Mouse (Mus musculus): Measurements from ENCODE around the gene Thpo. TPM values are rescaled to one million over a fixed set of nuclear protein-coding genes. Genes with fewer than 3 reads are reported as not detected.

The Thpo gene
- polyA plus RNA-seq (2015; fragmentation: Nextera tagmentation; extraction: Ambion mirVana): 0.68 and 0.74 TPM in 2 replicates

DNA sequence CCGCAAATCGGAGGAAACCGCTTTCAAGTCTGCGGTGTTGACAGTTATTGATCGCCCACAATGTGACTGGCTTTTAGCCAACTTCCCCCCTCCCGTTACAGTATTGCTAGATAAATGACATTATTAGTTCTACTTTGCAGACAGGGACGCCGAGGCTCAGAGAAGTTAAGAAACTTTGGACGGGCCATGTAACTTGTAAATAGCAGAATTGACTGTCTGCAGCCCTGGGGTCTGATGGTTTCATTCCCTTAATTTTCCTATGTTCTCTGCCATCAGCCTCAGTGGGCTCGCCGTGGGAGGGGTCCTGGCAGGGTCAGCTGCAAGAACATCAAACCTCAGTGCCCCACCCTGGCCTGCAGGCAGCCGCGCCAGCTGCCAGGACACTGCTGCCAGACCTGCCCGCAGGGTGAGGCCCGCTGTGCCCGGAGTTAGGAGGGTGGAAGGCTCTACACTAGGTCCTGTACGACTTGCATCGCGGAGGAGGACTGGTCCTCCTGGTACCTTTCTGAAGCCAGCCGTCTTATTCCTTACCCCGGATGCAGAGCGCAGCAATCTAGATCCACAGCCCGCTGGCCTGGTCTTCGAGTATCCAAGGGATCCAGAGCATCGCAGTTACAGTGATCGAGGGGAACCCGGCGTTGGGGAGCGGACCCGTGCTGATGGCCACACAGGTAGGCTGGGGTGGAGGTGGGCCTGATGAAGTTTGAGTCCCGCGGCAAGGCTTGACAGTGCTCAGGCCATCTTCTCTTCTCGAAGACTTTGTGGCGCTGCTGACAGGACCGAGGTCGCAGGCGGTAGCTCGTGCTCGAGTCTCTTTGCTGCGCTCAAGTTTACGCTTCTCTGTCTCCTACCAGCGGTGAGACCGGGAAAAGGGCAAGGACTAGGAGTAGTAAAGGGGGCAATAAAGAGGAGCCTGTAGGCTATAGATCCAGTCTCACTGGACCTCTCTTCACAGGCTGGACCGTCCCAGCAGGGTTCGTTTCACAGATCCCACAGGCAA lies at the start of gene Thpo:
Thpo (minus strand) TSS at position 781 of the 1,000 bp plus-strand sequence.
- Histone ChIP-seq H3K4me3 (peak within 1 kb of the TSS; percentile 61), H3K4me1 (peaks cover 14% of the 10 kb centered on the region), H3K27ac (no peak within 1 kb of the TSS), H3K9me3 (replicated peaks) (no peaks in the 10 kb centered on the region), H3K27me3 (peaks cover 33% of the 10 kb centered on the region), H3K36me3 (ENCODE audit: poor library complexity, severe bottlenecking) (0 out of 2 replicates have a peak, but pooled peaks cover 2% of the 10 kb centered on the region), H3K4me2 (peak within 1 kb of the TSS; percentile 94), H3K9ac (peak within 1 kb of the TSS; percentile 81)
- 4% methylated on average over 45 of the region's 45 CpGs for WGBS
- no peak; the same call in 1 of the 2 replicates for ATAC-seq

DNA sequence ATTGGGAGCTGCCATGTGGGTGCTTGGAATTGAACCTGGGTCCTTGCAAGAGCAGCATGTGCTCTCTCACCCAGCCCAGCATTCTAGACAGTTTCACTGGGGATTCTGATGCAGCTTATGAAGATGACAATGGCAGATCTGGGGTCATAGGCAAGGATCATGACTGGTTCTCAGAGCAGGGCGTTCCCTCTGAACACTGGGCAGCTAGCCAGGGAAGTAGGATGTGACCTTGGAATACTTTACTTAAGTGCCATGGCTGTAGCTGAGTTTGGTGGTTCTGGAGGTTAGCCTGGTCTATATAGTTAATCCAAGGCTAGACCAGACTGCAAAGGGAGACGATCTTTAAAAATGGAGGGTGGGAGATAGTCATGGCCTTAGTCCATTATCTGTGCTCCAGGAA lies 49.6 kb upstream of the Thpo start:
- WGBS: 84% methylated on average over 2 of the region's 2 CpGs
- no peak overlapping the region for H3K27ac ChIP-seq
- H3K27me3 ChIP-seq: no peaks in the 10 kb centered on the region

DNA sequence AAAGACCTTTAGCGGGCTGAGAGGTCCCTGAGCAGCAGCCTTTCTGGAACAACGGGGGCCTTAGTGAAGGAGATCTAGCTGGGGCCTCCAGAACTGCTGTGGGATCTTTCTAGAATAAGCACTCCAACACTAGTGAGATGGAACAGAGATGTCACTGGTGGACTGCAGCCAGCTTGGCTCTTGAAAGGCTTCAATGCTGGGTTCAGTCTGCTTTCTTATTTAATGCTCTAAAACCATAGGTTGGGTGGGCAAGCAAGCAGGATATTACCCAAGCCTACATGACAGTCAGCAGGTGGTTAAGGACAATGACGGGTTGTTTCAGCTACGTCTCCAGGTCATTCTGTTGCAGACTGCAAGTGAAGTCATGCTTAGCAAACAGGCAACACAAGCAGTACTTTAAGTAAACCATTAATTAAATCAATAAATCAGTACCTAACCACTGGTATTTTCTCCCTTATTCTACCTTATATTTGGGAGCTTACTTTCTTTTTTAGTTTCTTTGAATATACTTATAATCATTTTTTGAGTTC lies 46.9 kb upstream of the Thpo start:
- Histone ChIP-seq H3K27ac (no peak overlapping the region), H3K4me2 (no peak overlapping the region), H3K9me3 (replicated peaks) (no peaks in the 10 kb centered on the region), H3K9ac (no peak overlapping the region), H3K4me1 (no peaks in the 10 kb centered on the region), H3K36me3 (ENCODE audit: poor library complexity, severe bottlenecking) (no peaks in the 10 kb centered on the region), H3K4me3 (no peak overlapping the region), H3K27me3 (no peaks in the 10 kb centered on the region)
- no peak for ATAC-seq
- 80% methylated on average over 4 of the region's 4 CpGs for WGBS

More for the DNA sequence above, 49.6 kb upstream of the Thpo start:
- Histone ChIP-seq H3K36me3 (ENCODE audit: poor library complexity, severe bottlenecking) (no peaks in the 10 kb centered on the region), H3K9ac (no peak overlapping the region), H3K4me2 (no peak overlapping the region), H3K4me3 (no peak overlapping the region), H3K9me3 (replicated peaks) (no peaks in the 10 kb centered on the region), H3K4me1 (no peaks in the 10 kb centered on the region)
- ATAC-seq: no peak

DNA sequence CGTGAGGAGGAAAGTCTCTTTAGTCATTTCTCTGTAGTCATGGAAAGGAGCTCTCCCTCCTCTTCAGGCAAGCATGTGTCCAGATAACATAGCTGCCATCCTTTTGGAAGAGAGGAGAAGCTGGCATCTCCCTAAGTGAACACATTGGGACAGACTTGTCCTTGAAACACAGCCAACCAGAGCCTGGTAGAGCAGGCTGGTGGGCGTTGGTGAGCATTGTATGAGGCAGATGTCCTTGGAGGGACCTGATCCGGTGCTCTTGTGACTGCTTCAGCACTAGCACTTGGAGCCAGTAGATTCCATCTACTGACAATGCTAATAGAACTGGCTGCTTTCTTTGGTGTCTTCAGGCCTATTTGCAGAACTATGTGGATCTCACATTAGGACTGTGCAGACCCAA lies 45.5 kb upstream of the Thpo start:
- Histone ChIP-seq H3K36me3 (ENCODE audit: poor library complexity, severe bottlenecking) (no peaks in the 10 kb centered on the region), H3K4me2 (no peak overlapping the region), H3K4me1 (no peaks in the 10 kb centered on the region), H3K4me3 (no peak overlapping the region), H3K9me3 (replicated peaks) (no peaks in the 10 kb centered on the region), H3K9ac (no peak overlapping the region), H3K27me3 (no peaks in the 10 kb centered on the region), H3K27ac (no peak overlapping the region)
- 87% methylated on average over 3 of the region's 3 CpGs for WGBS
- no peak for ATAC-seq

DNA sequence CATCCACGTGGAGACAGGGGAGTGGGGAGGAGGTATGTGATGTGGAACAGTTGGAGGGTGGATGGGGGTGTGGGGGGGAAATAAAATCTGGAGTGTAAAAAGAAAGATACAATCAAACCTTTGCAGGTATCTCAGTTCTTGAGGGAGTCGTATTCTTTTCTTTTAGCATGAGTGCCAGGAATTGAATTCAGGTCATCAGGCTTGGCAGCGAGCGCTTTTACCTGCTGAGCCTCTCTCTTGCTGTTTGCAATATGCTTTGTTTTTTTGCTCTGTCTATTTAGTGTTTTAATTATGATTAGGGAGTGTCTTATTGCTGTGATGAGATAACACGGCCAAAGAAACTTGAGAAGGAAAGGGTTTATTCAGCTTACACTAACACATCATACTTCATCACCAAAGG lies 40.7 kb upstream of the Thpo start:
- Histone ChIP-seq H3K36me3 (ENCODE audit: poor library complexity, severe bottlenecking) (no peaks in the 10 kb centered on the region), H3K9ac (no peak overlapping the region), H3K4me2 (no peak overlapping the region), H3K9me3 (replicated peaks) (no peaks in the 10 kb centered on the region), H3K27ac (no peak overlapping the region), H3K27me3 (no peaks in the 10 kb centered on the region), H3K4me3 (no peak overlapping the region), H3K4me1 (no peaks in the 10 kb centered on the region)
- ATAC-seq: no peak
- 79% methylated on average over 5 of the region's 5 CpGs for WGBS

DNA sequence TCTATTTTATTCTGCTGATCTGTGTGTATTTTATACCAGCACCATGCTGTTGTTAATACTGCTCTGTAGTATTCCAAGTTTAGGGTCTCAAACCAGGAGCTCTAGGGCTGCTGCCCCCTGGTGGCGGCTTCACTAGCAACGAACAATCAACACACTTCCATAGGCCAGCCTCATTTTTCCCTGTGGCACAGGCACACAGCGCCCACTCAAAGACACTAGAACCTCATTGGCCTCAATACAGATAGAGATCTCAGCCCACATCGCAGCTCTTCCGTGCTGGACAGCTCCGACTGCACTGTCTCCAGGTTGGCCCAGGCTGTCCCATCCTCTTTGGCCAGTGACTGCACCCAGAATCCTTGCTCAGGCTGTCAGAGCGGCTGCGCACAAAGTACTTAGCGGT lies 30.9 kb upstream of the Thpo start:
- Histone ChIP-seq H3K9ac (no peak overlapping the region), H3K4me3 (no peak overlapping the region), H3K4me1 (no peaks in the 10 kb centered on the region), H3K4me2 (no peak overlapping the region), H3K9me3 (replicated peaks) (no peaks in the 10 kb centered on the region), H3K27me3 (no peaks in the 10 kb centered on the region), H3K36me3 (ENCODE audit: poor library complexity, severe bottlenecking) (no peaks in the 10 kb centered on the region), H3K27ac (no peak overlapping the region)
- 51% methylated on average over 9 of the region's 9 CpGs for WGBS
- no peak; the same call in 1 of the 2 replicates for ATAC-seq

DNA sequence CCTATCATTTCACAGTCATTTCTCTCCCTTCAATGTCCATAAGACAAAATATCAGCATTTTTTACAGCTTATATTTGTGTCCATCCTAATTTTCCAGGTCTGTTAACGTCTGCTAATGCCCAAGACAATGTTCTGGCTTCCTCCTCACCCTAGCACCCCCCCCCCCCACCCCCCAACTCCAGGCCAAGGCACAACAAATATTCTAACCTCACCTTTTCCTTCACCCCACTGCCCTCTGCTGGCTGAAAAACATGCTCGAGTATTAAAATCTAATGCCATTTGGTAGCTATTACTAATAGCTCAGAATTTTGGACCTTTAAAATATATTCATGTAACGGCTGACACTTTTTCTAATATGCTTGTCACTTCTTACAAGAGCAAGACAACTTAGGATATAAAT lies 27.4 kb upstream of the Thpo start:
- Histone ChIP-seq H3K27ac (no peak overlapping the region), H3K4me1 (no peaks in the 10 kb centered on the region), H3K27me3 (no peaks in the 10 kb centered on the region), H3K9me3 (replicated peaks) (no peaks in the 10 kb centered on the region), H3K9ac (no peak overlapping the region), H3K36me3 (ENCODE audit: poor library complexity, severe bottlenecking) (no peaks in the 10 kb centered on the region), H3K4me2 (no peak overlapping the region), H3K4me3 (no peak overlapping the region)
- ATAC-seq: no peak
- 14% methylated on average over 3 of the region's 3 CpGs for WGBS

DNA sequence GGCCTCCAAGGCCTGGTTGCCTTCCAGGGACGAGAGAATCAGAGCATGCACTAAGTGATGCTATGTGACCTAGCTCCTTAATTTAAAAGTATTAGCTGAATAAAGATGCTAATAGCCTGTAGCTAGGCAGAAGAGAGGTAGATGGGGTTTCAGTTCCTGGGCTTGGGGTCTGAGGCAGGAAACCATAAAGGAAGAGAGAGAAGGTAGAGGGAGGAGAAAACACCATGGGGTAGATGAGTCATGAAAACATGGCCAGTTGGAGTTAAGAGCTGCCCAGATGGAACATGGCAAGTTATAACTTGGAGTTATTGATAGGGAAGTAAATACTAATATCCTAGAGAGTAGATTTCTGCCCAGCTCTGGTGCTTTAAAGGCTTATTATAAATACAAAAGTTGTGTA lies 23.1 kb upstream of the Thpo start:
- H3K9ac ChIP-seq: no peak overlapping the region
- no peaks in the 10 kb centered on the region for H3K36me3 ChIP-seq (ENCODE audit: poor library complexity, severe bottlenecking)
- H3K4me1 ChIP-seq: no peaks in the 10 kb centered on the region
- no peaks in the 10 kb centered on the region for H3K27me3 ChIP-seq
- ATAC-seq: no peak
- no peaks in the 10 kb centered on the region for H3K9me3 ChIP-seq (replicated peaks)
- WGBS: 57% methylated on average over 1 of the region's 1 CpGs
- no peak overlapping the region for H3K4me2 ChIP-seq
- H3K4me3 ChIP-seq: no peak overlapping the region
- no peak overlapping the region for H3K27ac ChIP-seq

DNA sequence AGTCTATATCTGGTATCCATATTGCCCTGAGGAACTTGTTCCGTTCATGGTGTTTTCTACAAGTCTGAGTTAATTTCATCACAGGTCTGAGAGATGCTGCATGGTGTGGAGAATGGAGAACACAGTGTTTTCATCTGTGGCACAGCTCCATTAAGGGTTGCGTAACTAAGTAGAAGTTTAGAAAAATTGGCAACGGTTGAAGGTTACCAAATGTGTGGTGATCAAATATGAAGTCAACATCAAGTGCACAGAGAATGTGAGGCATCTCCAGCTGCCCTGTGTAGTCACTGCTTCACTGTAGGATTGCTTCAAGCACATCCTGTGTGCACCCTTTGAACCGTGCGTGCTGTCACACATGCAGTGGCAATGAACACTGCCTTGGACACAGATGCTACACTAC lies 21.7 kb upstream of the Thpo start:
- no peaks in the 10 kb centered on the region for H3K27me3 ChIP-seq
- no peaks in the 10 kb centered on the region for H3K36me3 ChIP-seq (ENCODE audit: poor library complexity, severe bottlenecking)
- no peaks in the 10 kb centered on the region for H3K4me1 ChIP-seq
- H3K9ac ChIP-seq: no peak overlapping the region
- no peak for ATAC-seq
- no peaks in the 10 kb centered on the region for H3K9me3 ChIP-seq (replicated peaks)
- H3K4me2 ChIP-seq: no peak overlapping the region
- no peak overlapping the region for H3K4me3 ChIP-seq
- 96% methylated on average over 5 of the region's 5 CpGs for WGBS
- H3K27ac ChIP-seq: no peak overlapping the region

DNA sequence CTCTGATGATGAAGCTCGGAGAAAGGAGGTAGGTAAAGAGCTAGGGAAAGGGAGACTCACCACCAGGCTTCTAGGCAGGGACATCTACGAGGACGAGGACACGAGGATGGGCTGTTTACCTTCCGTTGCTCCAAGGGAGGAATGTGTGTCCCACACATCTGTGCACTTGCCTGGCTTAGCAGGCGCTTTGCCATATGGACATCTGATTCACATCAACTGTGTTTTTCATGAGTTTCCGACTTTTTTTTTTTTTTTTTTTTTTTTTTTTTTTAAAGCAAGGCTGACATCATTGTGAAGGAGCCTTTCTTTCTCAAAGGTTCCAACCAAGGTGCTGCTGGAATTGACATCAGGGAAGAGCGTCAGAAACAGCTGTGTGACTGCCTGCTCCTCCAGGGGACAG lies 16.2 kb upstream of the Thpo start:
- ATAC-seq: no peak
- WGBS: 67% methylated on average over 8 of the region's 8 CpGs

DNA sequence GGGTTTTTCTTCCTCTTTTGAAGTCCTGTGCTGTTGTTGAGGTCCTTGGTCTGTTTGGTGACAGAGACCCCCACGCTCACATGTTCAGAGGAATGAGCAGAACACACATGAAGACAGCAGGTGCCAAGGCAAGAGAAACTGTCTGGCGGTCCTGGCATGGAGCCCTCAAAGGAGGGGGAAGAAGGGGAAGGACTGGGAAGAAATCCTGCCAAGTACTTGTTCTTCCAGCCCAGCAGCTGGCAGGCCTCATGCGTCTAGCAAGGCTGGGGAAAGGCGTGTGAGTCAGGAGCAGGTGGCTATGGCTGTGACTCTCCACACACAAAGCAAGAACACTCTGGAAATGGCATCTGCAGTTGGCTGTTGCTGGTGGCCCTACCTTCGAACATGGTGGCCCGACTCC lies 12.3 kb upstream of the Thpo start:
- ATAC-seq: peak; percentile 88
- no peaks in the 10 kb centered on the region for H3K36me3 ChIP-seq (ENCODE audit: poor library complexity, severe bottlenecking)
- H3K4me3 ChIP-seq: no peak overlapping the region
- peaks cover 8% of the 10 kb centered on the region; the same call in 1 of the 2 replicates for H3K4me1 ChIP-seq
- no peaks in the 10 kb centered on the region for H3K27me3 ChIP-seq
- H3K9ac ChIP-seq: no peak overlapping the region
- H3K9me3 ChIP-seq (replicated peaks): no peaks in the 10 kb centered on the region
- 63% methylated on average over 6 of the region's 6 CpGs for WGBS
- H3K4me2 ChIP-seq: no peak overlapping the region
- 0 out of 2 replicates have a peak overlapping the region, but pooled peaks have one; percentile 1 for H3K27ac ChIP-seq

More for the DNA sequence above, 16.2 kb upstream of the Thpo start:
- Histone ChIP-seq H3K27me3 (no peaks in the 10 kb centered on the region), H3K9me3 (replicated peaks) (no peaks in the 10 kb centered on the region), H3K4me2 (no peak overlapping the region), H3K4me3 (no peak overlapping the region), H3K36me3 (ENCODE audit: poor library complexity, severe bottlenecking) (no peaks in the 10 kb centered on the region), H3K9ac (no peak overlapping the region), H3K4me1 (peaks cover 8% of the 10 kb centered on the region; the same call in 1 of the 2 replicates), H3K27ac (no peak overlapping the region)

DNA sequence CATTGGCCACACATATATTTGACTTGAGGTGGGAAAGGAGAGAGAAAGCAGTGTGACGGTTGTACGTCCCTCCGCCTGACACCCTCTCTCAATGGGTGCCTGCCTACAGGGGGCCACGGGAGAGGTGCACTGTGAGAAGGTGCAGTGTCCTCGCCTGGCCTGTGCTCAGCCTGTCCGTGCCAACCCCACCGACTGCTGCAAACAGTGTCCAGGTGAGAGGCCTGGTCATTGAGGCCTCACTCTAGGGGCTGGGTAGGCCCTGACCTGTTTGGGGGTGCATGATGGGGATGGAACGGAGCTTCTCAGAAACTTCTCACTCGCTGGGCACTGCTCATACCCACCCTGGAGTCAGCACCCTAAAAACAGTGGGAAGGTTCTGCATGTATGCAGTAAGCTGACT lies 5.5 kb upstream of the Thpo start:
- WGBS: 89% methylated on average over 9 of the region's 9 CpGs
- Histone ChIP-seq H3K27me3 (peaks cover 14% of the 10 kb centered on the region), H3K9ac (no peak overlapping the region), H3K27ac (no peak overlapping the region), H3K4me1 (no peaks in the 10 kb centered on the region), H3K9me3 (replicated peaks) (no peaks in the 10 kb centered on the region), H3K4me2 (no peak overlapping the region), H3K4me3 (no peak overlapping the region), H3K36me3 (ENCODE audit: poor library complexity, severe bottlenecking) (0 out of 2 replicates have a peak, but pooled peaks cover 2% of the 10 kb centered on the region)
- no peak for ATAC-seq

Data from forebrain, embryonic 13.5 days (tissue).